Mouse (Mus musculus): ENCODE data around the gene Elmod3.

Gene Elmod3

GRCm38 (mm10) chr6:72597956-72598753, at the start of gene Elmod3, which contains the start of gene Retsat:
TSS of gene Elmod3 (minus strand) at chr6:72598413.
TSS of gene Retsat (plus strand) at chr6:72598475.
- peak; percentile 93 for DNase-seq (ENCODE audit: low read depth, low spot score)

- DNase-seq (ENCODE audit: low read depth, low spot score): peak; percentile 49
Measured at GRCm38 (mm10) chr6:72647383-72647820, 49.2 kb upstream of the Elmod3 start.

DNA sequence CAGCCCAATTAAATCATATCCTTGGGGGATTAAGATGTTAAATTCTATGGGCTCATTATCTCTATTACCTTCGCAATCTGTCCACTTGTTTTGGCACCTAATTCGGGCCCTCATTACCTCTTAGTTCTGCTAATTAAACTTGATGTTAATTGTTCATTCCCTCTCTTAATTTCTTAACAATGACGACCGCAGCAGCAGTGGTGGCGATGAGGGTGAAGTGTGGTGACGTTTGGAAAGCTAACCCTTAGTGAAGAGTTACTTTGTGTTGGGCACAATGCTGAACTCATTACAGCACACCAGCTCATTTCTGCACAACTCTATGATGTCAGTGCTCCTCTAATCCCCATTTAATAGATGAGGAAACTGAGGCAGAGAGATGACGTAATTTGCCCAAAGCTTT, 47.2 kb upstream of the Elmod3 start:
- no peak for DNase-seq (ENCODE audit: low read depth, low spot score)

DNA sequence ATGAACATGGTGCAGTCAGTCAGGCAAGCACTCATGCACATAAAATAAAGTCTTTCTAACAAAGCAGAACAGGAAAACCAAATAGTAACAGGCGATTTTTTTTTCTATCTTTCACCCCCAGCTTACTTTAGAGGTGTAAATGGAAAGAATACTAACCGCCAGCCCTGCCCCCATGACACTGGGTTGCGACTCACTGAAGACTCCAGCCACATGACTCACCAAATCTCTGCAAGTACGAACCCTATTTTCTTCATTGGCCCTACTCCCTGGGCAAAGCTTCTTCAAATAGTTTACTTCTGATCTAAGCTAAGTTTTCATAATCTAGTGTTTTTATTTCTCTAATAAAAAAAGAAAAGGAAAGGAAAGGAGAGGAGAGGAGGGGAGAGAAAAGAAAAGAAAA, 46.4 kb upstream of the Elmod3 start:
- no peak for DNase-seq (ENCODE audit: low read depth, low spot score)

GRCm38 (mm10) chr6:72641218-72641954, 43.2 kb upstream of the Elmod3 start:
- no peak for DNase-seq (ENCODE audit: low read depth, low spot score)

GRCm38 (mm10) chr6:72636940-72637339, 38.7 kb upstream of the Elmod3 start:
- DNase-seq (ENCODE audit: low read depth, low spot score): no peak

- DNase-seq (ENCODE audit: low read depth, low spot score): no peak
Measured at GRCm38 (mm10) chr6:72635760-72636431, 37.7 kb upstream of the Elmod3 start.

- no peak for DNase-seq (ENCODE audit: low read depth, low spot score)
Measured at GRCm38 (mm10) chr6:72634311-72634710, 36.1 kb upstream of the Elmod3 start.

- DNase-seq (ENCODE audit: low read depth, low spot score): no peak
Measured at GRCm38 (mm10) chr6:72631700-72632099, 33.5 kb upstream of the Elmod3 start.

GRCm38 (mm10) chr6:72630961-72631360, 32.7 kb upstream of the Elmod3 start:
- no peak for DNase-seq (ENCODE audit: low read depth, low spot score)

- no peak for DNase-seq (ENCODE audit: low read depth, low spot score)
Measured at GRCm38 (mm10) chr6:72630370-72630769, 32.2 kb upstream of the Elmod3 start.

DNA sequence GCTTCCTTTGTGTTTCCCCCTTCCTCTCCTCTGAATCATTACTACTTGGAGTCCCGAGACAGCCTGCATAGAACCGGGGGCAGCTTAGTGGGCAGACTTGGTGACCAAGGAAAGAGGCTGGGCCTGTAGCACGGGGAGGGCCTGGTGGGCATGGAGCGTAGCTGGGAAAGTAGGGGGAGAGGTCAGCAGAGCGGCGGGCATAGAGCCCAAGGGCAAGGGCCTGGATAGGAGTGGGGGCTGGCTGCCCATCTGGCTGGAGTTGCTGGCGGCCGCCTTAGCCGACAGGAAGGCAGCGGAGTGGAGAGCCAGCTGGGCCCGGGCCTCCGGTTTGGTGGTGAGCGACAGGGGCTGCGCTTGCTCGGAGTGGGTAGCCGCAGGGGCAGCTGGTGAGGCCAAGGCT, 29.1 kb upstream of the Elmod3 start:
- no peak for DNase-seq (ENCODE audit: low read depth, low spot score)

DNA sequence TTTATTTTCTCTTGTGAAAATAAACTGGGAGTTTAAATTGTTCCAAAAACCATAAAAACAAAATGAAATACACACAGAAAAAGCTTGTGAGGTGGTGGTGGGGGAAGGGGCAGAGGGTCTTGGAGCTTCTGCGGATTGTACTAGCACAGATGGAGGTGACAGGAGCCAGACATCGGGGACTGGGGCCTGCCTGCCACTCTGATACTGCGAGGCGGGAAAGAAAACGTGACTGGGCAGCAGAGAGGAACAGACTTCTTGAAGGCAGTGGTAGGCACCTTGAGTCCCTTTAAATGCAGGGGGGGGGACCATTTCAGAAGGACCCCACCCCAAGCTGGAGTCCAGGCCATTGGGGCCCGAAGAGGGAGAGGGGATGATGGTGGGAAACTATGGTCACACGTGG, 28.2 kb upstream of the Elmod3 start:
- no peak for DNase-seq (ENCODE audit: low read depth, low spot score)

- no peak for DNase-seq (ENCODE audit: low read depth, low spot score)
Measured at GRCm38 (mm10) chr6:72623661-72624402, 25.6 kb upstream of the Elmod3 start.

DNA sequence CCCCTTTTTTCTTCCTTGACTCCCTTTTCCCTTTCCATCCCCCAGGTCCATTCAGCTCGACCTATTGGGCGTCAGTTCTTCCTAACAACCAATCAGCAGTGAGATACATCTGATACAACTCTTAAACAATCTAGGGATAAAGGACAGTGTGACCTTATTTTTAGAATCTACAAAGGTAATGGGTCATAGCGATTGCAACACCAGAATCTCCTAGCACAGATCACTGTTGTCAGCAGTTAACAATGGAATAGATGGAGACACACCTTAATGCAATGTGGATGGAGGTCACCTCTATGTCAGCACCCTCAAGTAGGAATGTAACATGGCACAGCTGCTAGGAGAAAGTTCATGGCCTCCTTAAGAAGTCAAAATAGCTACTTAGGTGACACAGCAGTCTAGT, 24.7 kb upstream of the Elmod3 start:
- DNase-seq (ENCODE audit: low read depth, low spot score): no peak

GRCm38 (mm10) chr6:72620920-72621319, 22.7 kb upstream of the Elmod3 start:
- no peak for DNase-seq (ENCODE audit: low read depth, low spot score)

- DNase-seq (ENCODE audit: low read depth, low spot score): no peak
Measured at GRCm38 (mm10) chr6:72619734-72620532, 21.7 kb upstream of the Elmod3 start.

- peak; percentile 86 for DNase-seq (ENCODE audit: low read depth, low spot score)
Measured at GRCm38 (mm10) chr6:72616643-72617288, 18.6 kb upstream of the Elmod3 start, which contains the start of gene Tgoln1. TSS of gene Tgoln1 (minus strand) at chr6:72617000.

GRCm38 (mm10) chr6:72615561-72616375, 17.6 kb upstream of the Elmod3 start:
- no peak for DNase-seq (ENCODE audit: low read depth, low spot score)

Data from retina, adult 2 months (tissue).